Mouse (Mus musculus): ENCODE data around the gene Anp32e. TPM values are rescaled to one million over a fixed set of nuclear protein-coding genes. Genes with fewer than 3 reads are reported as not detected.

Anp32e gene
- polyA plus RNA-seq, 1 experiment from 2014 or later, result 150 TPM

Other genes starting within 250 kb of the Anp32e start
- 0.71 and 1.4 TPM in 2 replicates for gene Adamtsl4, start 241.3 kb upstream of the Anp32e start, polyA plus RNA-seq (2015; fragmentation: Nextera tagmentation; extraction: Ambion mirVana)
- gene Ecm1, start 189.7 kb upstream of the Anp32e start, polyA plus RNA-seq (2015; fragmentation: Nextera tagmentation; extraction: Ambion mirVana), result 13.1 and 16.6 TPM in 2 replicates
- 36.9 and 39.2 TPM in 2 replicates for gene Tars2, start 169.0 kb upstream of the Anp32e start, polyA plus RNA-seq (2015; fragmentation: Nextera tagmentation; extraction: Ambion mirVana)
- gene Rprd2, start 110.4 kb upstream of the Anp32e start, polyA plus RNA-seq (2015; fragmentation: Nextera tagmentation; extraction: Ambion mirVana), result 22.6 and 26.5 TPM in 2 replicates
- 36.1 and 40.0 TPM in 2 replicates for gene Prpf3, start 73.4 kb upstream of the Anp32e start, polyA plus RNA-seq (2015; fragmentation: Nextera tagmentation; extraction: Ambion mirVana)
- gene Mrps21, start 57.7 kb upstream of the Anp32e start, polyA plus RNA-seq (2015; fragmentation: Nextera tagmentation; extraction: Ambion mirVana), result 327 and 348 TPM in 2 replicates
- 3.9 and 5.1 TPM in 2 replicates for gene Ciart, start 47.0 kb upstream of the Anp32e start, polyA plus RNA-seq (2015; fragmentation: Nextera tagmentation; extraction: Ambion mirVana)
- gene BC028528, start 37.2 kb upstream of the Anp32e start, polyA plus RNA-seq (2015; fragmentation: Nextera tagmentation; extraction: Ambion mirVana), result 21.9 and 24.1 TPM in 2 replicates
- 27.3 and 33.3 TPM in 2 replicates for gene Aph1a, start 35.3 kb upstream of the Anp32e start, polyA plus RNA-seq (2015; fragmentation: Nextera tagmentation; extraction: Ambion mirVana)
- 1.4 and 2.7 TPM in 2 replicates for gene Car14, start 24.6 kb upstream of the Anp32e start, polyA plus RNA-seq (2015; fragmentation: Nextera tagmentation; extraction: Ambion mirVana)
- 65.9 and 74.1 TPM in 2 replicates for gene Plekho1, start 66.8 kb downstream of the Anp32e start, polyA plus RNA-seq (2015; fragmentation: Nextera tagmentation; extraction: Ambion mirVana)
- gene Vps45, start 129.2 kb downstream of the Anp32e start, polyA plus RNA-seq (2015; fragmentation: Nextera tagmentation; extraction: Ambion mirVana), result 66.9 and 77.1 TPM in 2 replicates
- 9.4 and 12.7 TPM in 2 replicates for gene Otud7b, start 175.3 kb downstream of the Anp32e start, polyA plus RNA-seq (2015; fragmentation: Nextera tagmentation; extraction: Ambion mirVana)
- 10.5 and 14.1 TPM in 2 replicates for gene Mtmr11, start 232.8 kb downstream of the Anp32e start, polyA plus RNA-seq (2015; fragmentation: Nextera tagmentation; extraction: Ambion mirVana)
- 135 and 145 TPM in 2 replicates for gene Sf3b4, start 243.1 kb downstream of the Anp32e start, polyA plus RNA-seq (2015; fragmentation: Nextera tagmentation; extraction: Ambion mirVana)